ENCODE assay signal across 8 mouse cellular contexts in genomic region chr2:103062865-103063264, GRCm38 (mm10). TPM values are rescaled to one million over a fixed set of nuclear protein-coding genes. Genes with fewer than 3 reads are reported as not detected.
DNase-seq lines count a peak whose midpoint lies in the region; ATAC-seq lines count a peak whose summit lies in the region.

No protein-coding gene starts in this region.

- ATAC-seq in midbrain, embryonic 11.5 days (ENCODE audit: low FRiP score) = peak; percentile 44; the same call in 1 of the 2 replicates
- peak; percentile 67 for ATAC-seq in granulocyte monocyte progenitor cell, adult 5-6 weeks (replicated peaks; ENCODE audit: poor library complexity, severe bottlenecking)
- ATAC-seq in midbrain, embryonic 15.5 days (replicated peaks) = peak; percentile 74

- H3K4me3 ChIP-seq in midbrain, embryonic 11.5 days (ENCODE audit: low read depth, low read length) = no peak overlapping the region
- no peak overlapping the region for H3K4me3 ChIP-seq in midbrain, embryonic 10.5 days
- H3K4me3 ChIP-seq in midbrain, embryonic 15.5 days = no peak overlapping the region

- WGBS in midbrain, embryonic 11.5 days = 51% methylated on average over 3 of the region's 3 CpGs
- 54% methylated on average over 3 of the region's 3 CpGs for WGBS in midbrain, embryonic 10.5 days
- 26% methylated on average over 3 of the region's 3 CpGs for WGBS in midbrain, embryonic 15.5 days

- DNase-seq in midbrain, embryonic 11.5 days (ENCODE audit: low spot score, missing footprints) = peak; percentile 84
- DNase-seq in midbrain, embryonic 10.5 days (ENCODE audit: low spot score) = no peak
- DNase-seq in MN1 (ENCODE audit: low spot score) = peak; percentile 67
- DNase-seq in cerebellum, adult 18-20 months = peak; percentile 56 to 61
- DNase-seq in kidney, postnatal 25 days = peak; percentile 43 to 73
- DNase-seq in frontal cortex, postnatal 14 days (ENCODE audit: low spot score in 2 of 2) = no peak

- no peaks in the 10 kb centered on the region for H3K27me3 ChIP-seq in midbrain, embryonic 11.5 days (ENCODE audit: control insufficient read depth, insufficient read depth, low read length)
- H3K27me3 ChIP-seq in midbrain, embryonic 10.5 days (ENCODE audit: low read depth, poor library complexity, severe bottlenecking) = no peaks in the 10 kb centered on the region
- H3K27me3 ChIP-seq in midbrain, embryonic 15.5 days (replicated peaks) = no peaks in the 10 kb centered on the region

- peaks cover 3% of the 10 kb centered on the region for H3K4me1 ChIP-seq in midbrain, embryonic 11.5 days (ENCODE audit: control insufficient read depth, insufficient read depth, low read length)
- peaks cover 3% of the 10 kb centered on the region; the same call in 1 of the 2 replicates for H3K4me1 ChIP-seq in midbrain, embryonic 10.5 days
- H3K4me1 ChIP-seq in midbrain, embryonic 15.5 days = peaks cover 5% of the 10 kb centered on the region; the same call in 1 of the 2 replicates

- H3K4me2 ChIP-seq in midbrain, embryonic 11.5 days = no peak overlapping the region
- no peak overlapping the region for H3K4me2 ChIP-seq in midbrain, embryonic 15.5 days

- H3K36me3 ChIP-seq in midbrain, embryonic 11.5 days (ENCODE audit: control insufficient read depth, insufficient read depth, low read length) = no peaks in the 10 kb centered on the region
- no peaks in the 10 kb centered on the region; the same call in 1 of the 2 replicates for H3K36me3 ChIP-seq in midbrain, embryonic 10.5 days
- no peaks in the 10 kb centered on the region for H3K36me3 ChIP-seq in midbrain, embryonic 15.5 days (replicated peaks)

- no peak overlapping the region for H3K27ac ChIP-seq in midbrain, embryonic 11.5 days (ENCODE audit: low read depth, low read length)
- H3K27ac ChIP-seq in midbrain, embryonic 10.5 days (replicated peaks) = no peak overlapping the region
- no peak overlapping the region for H3K27ac ChIP-seq in midbrain, embryonic 15.5 days

- no peaks in the 10 kb centered on the region for H3K9me3 ChIP-seq in midbrain, embryonic 11.5 days (ENCODE audit: control insufficient read depth, low read length)
- H3K9me3 ChIP-seq in midbrain, embryonic 10.5 days (replicated peaks) = no peaks in the 10 kb centered on the region
- H3K9me3 ChIP-seq in midbrain, embryonic 15.5 days = no peaks in the 10 kb centered on the region

- H3K9ac ChIP-seq in midbrain, embryonic 11.5 days (ENCODE audit: low read length) = no peak overlapping the region
- H3K9ac ChIP-seq in midbrain, embryonic 15.5 days = no peak overlapping the region

RNA-seq across cellular contexts. Expression of gene Pdhx, which starts 10.4 kb away (rescaled TPM):
- polyA plus RNA-seq in midbrain, embryonic 11.5 days (2014; fragmentation: Nextera tagmentation; extraction: Ambion mirVana) = 54.4 and 57.7 TPM in 2 replicates
- 41.3 and 49.3 TPM in 2 replicates for polyA plus RNA-seq in midbrain, embryonic 10.5 days (2016; fragmentation: Nextera tagmentation; extraction: Ambion mirVana)
- total RNA-seq in granulocyte monocyte progenitor cell, adult 5-6 weeks (2014; fragmentation: Nextera tagmentation) = 18.8 and 19.9 TPM in 2 replicates
- total RNA-seq in granulocyte monocyte progenitor cell, adult 5-6 weeks (2017) = 25.5 and 47.9 TPM in 2 replicates
- 63.8 and 66.2 TPM in 2 replicates for polyA plus RNA-seq in midbrain, embryonic 15.5 days (2015; fragmentation: Nextera tagmentation; extraction: Ambion mirVana)

RNA-seq across cellular contexts. Expression of gene Apip, which starts 10.6 kb away (rescaled TPM):
- polyA plus RNA-seq in midbrain, embryonic 11.5 days (2014; fragmentation: Nextera tagmentation; extraction: Ambion mirVana) = 60.0 and 61.8 TPM in 2 replicates
- 62.3 and 64.5 TPM in 2 replicates for polyA plus RNA-seq in midbrain, embryonic 10.5 days (2016; fragmentation: Nextera tagmentation; extraction: Ambion mirVana)
- 38.1 and 47.7 TPM in 2 replicates for total RNA-seq in granulocyte monocyte progenitor cell, adult 5-6 weeks (2014; fragmentation: Nextera tagmentation)
- total RNA-seq in granulocyte monocyte progenitor cell, adult 5-6 weeks (2017) = 31.8 and 38.2 TPM in 2 replicates
- 46.2 and 47.7 TPM in 2 replicates for polyA plus RNA-seq in midbrain, embryonic 15.5 days (2015; fragmentation: Nextera tagmentation; extraction: Ambion mirVana)

Comparison
In these comparisons a context has a peak if more than half of its experiments do, and no peak if none do; other contexts are left out.
1. DNase-seq: peak in midbrain, embryonic 11.5 days (single experiment), MN1 (single experiment), cerebellum, adult 18-20 months (2 of 2) and kidney, postnatal 25 days (2 of 2); none in midbrain, embryonic 10.5 days (single experiment) and frontal cortex, postnatal 14 days (0 of 2).
2. Peak in every context shown above with its lines, with median percentiles within 50 percentile points of each other: ATAC-seq.